Mouse (Mus musculus) CH12.LX (cell line): ENCODE measurements around the gene Cmklr1.

ENCODE experiments used
- CTCF ChIP-seq, 2 experiments: IDR thresholded peaks in 1 of 2; conservative IDR thresholded peaks in 1 of 2; 2 replicates each; pipeline ENCODE4 v1.5.1; 2011 to 2012; ENCODE audit warnings: low read depth in 2 of 2, low read length in 2 of 2, improper control_type of control experiment in 1 of 2, inconsistent platforms in 1 of 2, mild to moderate bottlenecking in 1 of 2, moderate library complexity in 1 of 2
- GABPA ChIP-seq: IDR thresholded peaks from 2 replicates; pipeline ENCODE4 v1.6.1; 2012; ENCODE audit warnings: low read depth, low read length, improper control_type of control experiment, inconsistent platforms; ENCODE audit not compliant: insufficient replicate concordance

GRCm38 (mm10) chr5:113644520-113644919 lies 5.7 kb downstream of the Cmklr1 start:
- no peak for TF ChIP-seq CTCF (conservative IDR thresholded peaks at IDR 0.05 in 1 of 2, IDR thresholded peaks at IDR 0.05 in 1 of 2; ENCODE audit: low read depth in 2 of 2, low read length in 2 of 2)
- no peak for TF ChIP-seq GABPA
